Mouse (Mus musculus) v-Abl transformed pro-B cells (cell line): Measurements from ENCODE around the gene Gprin1.

Source experiments
- in situ Hi-C, 2 experiments: fragments of 400-800 bp; cut with MboI; formaldehyde crosslinking; loops; one replicate each; pipeline ENCODE4 v1.15.1; 2025; ENCODE audit not compliant: unreplicated experiment in 2 of 2

Gprin1 gene

DNA sequence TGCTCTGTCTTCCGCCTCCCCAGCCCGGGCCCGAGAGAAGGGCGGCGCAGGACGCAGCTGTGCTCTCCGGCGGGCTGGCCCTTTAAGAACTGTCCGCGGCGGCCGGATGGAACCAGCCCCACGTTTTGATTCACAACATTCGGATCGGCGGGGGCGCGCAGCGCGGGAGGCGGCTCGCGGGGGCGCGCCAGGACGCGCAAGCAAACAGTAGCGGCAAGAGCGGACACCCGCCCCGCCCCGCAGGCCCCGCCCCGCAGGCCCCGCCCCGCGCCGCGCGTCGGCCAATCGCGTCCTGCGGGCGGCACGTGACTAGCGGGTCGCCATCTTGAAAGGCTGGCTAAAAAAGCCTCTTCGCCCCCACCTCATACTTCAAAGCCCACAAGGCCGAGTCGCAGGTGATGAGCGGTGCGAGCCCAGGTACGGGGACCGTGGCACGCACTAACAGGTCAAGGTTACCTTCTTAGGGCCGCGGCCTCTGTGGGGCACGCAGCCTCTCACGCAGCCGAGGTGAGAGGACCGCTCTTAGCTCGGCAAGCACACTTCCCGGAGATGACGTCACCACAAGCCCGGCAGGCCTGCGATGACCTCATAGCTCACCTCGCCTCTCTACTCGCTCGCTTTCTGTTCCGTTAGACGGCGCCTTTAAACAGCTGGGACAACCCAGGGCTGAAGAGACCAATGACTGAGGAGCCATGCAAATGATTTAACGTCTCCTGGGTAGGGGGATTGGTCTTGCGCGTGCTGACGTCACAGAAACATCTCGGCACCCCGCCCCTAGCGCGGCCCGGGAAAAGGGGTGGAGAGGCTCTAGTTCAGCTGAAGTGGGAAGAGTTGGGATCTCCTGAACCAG lies 61.9 kb downstream of the Gprin1 start:
- in situ Hi-C loops = loop anchor here in 1 of 2 experiments (25.0 kb wide), 1 partner anchor 1475 kb away; no protein-coding TSS in a partner anchor

DNA sequence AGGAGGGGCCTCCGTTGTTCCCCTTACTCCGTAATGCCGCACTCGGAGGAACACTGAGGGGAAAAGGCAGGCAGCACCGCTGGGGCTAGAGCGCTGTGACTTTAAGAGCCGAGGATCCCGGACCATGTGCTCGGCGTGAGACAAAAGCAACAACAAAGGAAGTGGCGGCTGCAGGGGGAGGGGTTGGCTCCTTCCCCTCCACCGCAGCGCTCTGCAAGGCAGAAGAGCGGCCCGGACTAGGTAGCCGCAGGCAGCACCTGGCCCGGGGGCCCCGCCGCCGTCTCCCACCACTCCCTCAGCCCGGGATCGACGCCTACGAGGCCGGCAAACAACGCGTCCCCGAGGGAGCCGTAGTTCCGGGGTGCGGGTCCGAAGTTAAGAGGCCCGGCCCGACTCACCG lies 62.6 kb downstream of the Gprin1 start:
- in situ Hi-C loops = loop anchor here in 1 of 2 experiments (25.0 kb wide), 1 partner anchor 1475 kb away; no protein-coding TSS in a partner anchor
